Mouse (Mus musculus): ENCODE results near the gene Peg10. TPM values are rescaled to one million over a fixed set of nuclear protein-coding genes. Genes with fewer than 3 reads are reported as not detected.

Gene Peg10
- total RNA-seq (2021): 10 to 100 TPM; 27.9 to 37.8 TPM
- long read RNA-seq, experiment 1, full-length matches to known transcripts: 3 of 4 reads
- long read RNA-seq, experiment 1, partial matches to known transcripts: 0 of 4 reads
- long read RNA-seq, experiment 1, other reads (novel, unspliced or antisense): 1 of 4 reads
- long read RNA-seq, experiment 2: 0 reads

DNA sequence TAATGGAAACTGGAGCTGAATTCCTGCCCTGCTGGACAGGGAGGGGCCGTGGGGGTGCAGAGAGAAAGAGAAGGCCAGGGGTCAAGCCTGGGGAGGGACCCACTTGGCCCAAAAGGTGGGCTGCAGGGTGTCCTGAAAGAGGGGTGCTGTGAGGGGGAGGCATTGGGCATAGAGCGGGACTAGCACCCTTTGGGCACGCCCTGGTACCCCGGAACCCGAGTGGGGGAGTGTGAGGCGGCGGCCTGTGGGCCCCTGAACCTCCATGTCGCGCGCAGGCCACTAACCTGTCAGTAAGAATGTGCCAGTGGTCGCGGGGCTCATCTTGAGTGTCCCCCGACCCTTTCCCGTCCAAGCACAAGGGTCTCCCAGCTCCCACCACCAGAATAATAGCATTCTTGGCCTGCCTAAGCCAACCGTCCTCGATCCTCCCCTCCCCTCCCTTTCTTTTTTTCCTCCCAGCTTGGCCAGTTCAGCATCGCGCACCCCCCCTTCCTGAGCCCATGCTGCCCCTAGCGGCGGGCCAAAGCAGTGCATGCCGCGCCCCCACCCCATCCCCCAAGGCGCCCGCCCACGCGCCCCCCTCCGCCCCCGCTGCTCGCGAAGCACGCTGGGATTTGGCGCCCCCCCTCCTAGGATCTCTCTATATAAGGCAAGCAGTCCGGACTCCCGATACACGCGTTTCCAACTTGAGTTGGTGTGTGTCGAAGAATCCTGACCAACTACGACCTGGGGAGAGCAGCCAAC lies at the start of gene Peg10, which contains the start of gene Sgce:
Peg10 (plus strand) TSS at position 611 of the 744 bp plus-strand sequence.
Sgce (minus strand) TSS at position 512 of the 744 bp plus-strand sequence.
- peak; percentile 88 for DNase-seq

DNA sequence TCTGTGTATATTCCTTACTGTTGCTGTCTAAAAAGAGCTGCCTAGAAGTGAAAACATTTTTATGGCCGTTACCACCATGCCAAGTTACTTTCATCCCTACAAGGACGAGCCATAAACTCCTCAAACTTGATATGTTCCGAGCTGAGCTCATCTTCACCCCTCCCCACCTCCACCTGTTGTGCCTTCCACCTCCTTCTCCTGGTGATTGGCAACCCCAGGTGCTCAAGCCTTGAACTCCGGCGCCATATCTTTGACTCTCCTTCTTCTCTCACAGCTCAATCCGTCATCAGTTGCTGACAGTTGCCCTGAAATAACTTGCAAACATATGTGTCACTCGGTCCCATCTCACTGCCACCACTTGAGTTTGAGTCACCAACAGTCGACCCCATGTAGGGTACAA lies 45.5 kb upstream of the Peg10 start:
- DNase-seq: no peak

DNA sequence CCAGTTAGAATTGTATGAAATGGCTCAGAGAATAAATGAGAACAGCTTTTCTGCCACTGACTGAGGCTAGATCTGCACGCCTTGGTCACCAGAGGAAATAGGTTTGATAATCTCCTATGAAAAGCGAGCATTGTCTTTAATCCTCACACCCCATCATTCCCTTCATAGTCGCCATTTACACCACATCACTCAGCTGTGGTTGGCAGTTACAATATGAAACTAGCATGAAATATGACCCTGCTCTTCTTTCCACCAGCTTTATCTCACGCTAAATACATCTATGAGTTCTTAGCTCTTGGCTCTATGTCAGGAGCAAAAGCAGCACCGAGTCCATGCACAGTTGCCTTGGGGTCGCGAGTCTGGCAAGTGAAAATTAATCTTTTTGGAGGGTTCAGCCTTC lies 43.2 kb upstream of the Peg10 start:
- DNase-seq: no peak

DNA sequence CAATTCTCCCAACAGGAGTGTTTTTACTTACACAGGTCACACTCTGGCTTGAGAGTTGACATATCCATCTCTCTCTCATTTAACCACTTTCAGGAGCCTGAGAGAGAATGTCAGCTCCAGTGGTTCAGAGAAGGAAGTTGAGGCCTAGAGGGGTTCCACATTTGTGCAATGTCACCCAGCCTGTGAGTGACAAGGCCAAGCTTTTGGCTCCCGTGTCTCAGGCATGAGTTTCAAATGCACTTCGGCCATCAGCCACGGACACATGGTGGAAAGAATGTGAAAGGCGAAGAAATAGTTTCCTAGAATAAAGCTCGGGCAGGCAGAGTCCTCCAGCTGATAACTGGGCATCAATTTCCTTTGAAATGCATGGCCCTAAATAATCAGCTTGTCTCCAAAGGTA lies 40.7 kb upstream of the Peg10 start:
- DNase-seq: peak; percentile 18

DNA sequence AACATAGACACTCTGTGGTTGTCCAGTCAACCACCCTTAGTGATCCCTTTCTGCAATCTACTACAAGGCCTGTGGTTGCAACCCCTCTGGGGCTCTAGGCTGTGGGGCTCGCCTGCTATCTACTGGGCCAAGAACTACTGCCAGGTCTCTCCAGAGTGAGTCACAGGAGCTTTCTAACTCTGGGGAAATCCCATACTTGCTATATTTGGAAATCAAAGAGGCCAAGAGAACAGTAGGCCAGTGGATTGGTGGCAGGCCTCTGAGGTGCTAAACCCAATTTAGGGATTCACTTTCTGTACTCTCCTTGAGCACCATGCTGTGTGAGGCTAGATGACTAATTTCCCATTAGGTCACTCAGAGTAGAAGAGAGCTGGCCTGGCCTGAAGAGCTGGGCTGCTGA lies 38.1 kb upstream of the Peg10 start:
- peak; percentile 8 for DNase-seq

DNA sequence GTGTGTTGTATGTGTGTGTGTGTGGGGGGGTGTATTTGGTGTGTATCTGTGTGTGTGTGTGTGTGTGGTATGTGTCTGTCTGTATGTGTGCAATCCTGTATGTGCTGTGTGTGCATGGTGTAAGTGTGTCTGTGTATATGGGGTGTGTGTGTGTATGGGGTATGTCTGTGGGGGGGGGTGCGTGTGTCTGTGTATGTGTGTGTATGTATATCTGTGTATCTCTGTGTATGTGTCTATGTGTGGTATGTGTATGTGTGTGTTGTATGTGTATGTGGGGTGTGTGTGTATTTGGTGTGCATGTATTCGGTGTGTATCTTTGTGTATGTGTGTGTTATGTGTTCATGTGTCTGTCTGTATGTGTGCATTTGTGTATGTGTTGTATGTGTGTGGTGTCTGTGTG lies 30.9 kb upstream of the Peg10 start:
- no peak for DNase-seq

DNA sequence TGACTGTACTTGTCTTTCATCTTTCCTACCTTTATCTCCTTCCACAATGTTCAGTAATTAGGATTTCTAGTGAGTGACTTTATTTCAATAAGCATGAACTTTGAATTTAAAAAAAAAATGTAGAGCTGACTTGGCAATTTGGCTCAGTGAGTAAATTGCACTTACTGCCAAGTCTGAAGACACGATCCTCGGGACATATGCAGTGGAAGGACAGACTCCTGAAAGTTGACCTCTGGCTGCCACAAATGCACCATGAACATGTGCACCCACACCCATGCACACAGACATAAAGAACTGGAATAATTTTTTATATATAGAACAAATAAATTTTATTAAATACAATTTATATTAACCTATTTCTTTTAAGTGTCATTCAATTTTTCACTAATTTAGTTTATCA lies 29.8 kb upstream of the Peg10 start:
- DNase-seq: no peak

DNA sequence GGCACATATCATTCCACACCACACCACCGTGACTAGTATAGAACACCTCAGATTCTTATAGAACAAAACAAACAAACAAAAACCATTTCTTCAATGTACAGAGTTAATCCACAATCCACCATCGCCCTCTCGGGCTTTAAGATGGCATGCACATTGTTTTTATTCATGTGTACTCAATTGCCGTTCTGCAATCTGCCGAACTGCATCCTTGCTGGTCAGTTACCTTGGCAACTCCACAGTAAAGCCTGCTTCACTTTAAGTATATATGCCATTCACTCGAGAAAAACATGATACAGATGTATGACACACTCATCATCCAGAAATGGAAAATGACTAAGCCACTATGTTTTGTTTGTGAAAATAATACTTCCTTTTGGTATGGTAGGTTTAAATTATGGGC lies 25.0 kb upstream of the Peg10 start:
- no peak for DNase-seq

DNA sequence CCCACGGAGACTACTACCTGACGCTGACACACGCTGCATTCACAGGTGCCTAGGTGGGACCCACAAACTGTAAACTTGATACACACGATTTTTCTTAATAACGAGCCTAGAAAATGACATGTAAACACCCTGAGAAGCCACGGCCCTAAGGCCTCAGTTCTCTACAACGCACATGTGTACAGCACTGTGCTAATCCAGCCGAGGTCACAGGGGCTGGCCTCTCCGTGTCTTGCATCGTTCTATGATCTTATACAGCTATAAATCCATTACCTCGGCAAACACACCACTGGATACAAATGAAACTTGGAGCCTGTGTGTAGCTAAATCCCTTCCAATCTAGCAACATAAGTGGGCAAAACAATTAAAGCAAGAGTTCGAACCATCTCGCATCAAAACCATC lies 24.4 kb upstream of the Peg10 start:
- no peak for DNase-seq

DNA sequence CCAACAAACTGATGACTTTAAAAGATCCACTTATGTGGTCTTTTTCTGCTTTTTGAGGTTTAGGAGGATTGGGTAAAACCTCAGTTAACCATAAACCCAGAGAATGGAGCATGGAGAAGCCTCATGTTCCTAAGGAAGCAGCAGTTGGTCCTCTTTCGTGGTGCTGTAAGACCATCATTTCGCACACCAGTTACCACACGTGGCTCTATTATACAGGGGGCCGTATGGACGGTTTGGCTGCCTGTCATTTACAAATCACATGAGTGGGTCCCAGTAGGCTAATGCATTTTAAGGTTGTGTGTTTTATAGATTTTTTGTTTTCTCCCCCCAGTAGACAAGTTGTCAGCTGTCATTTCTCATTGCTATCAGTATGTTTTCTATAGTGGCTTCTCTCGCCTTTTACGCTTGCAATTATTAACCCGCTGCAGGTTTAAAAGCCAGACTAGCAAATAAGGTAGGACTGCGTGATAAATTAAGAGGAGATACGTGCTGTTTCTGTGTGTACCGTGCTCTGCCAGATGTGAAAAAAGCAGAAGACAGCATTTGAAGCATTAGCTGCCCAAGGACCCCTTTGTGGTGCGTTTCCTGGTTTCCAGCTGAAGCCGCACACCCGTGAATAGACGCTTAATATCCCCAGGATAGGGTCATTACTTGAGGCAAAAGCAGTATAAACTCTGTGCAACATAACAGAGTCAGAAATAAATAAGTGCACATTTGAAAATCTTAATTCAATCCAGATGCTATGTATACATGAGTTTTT lies 22.9 kb upstream of the Peg10 start:
- no peak for DNase-seq

DNA sequence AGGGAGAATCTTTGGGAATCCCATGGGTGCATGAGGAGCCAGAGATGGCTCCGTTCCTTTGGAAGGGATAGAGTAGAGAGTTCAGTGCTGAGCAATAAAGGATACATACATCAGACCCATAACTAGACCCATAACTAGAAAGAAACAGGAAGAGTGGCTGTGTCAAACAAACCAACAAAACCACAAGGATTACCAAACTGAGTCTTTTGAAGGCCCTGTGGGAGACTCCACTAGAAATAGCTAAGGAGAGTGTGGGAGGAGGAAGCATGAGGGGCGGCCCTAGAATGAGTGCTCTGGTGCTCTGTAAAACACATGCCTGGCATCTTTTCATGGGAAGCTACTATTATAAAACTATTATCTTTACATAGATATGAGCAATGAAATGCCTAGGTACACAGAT lies 18.8 kb upstream of the Peg10 start:
- no peak for DNase-seq

DNA sequence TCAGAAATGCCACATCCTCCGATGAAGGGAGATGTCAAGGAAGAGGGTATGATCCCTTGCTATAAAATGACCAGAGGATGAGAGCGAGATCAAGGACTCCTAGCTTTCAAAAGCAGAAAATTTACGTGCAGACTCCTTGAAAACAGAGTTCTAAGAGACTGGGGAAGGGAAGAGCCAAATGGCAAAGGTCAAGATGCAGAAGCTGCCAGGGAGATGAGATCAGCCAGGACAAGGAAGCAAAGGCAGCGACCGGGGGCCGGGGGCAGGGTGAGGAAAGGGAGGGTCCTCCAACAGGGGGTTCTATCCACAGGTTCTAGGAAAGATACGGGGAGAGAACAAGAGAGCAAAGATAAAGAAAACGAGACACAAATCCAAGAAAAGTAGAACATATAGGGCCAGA lies 15.4 kb upstream of the Peg10 start:
- DNase-seq: no peak

DNA sequence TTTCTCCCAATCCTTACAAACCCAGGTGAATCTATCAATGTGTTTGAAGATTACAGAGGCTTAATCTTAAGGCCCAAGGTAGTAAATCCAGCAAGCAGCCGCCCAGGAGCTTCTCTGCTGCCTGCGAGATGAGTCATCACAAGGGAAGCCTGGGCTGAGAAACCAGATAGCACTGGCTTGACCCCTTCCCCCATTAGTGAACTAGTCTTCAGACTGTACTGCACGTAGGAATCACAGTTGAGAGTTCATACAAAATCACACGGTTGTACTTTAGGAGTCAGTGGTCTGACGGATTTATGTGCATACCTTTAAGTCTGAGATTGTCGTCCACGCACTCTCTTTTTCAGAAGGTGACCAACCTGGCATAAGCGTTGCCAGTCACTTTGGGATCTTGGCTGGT lies 13.9 kb upstream of the Peg10 start:
- DNase-seq: no peak

DNA sequence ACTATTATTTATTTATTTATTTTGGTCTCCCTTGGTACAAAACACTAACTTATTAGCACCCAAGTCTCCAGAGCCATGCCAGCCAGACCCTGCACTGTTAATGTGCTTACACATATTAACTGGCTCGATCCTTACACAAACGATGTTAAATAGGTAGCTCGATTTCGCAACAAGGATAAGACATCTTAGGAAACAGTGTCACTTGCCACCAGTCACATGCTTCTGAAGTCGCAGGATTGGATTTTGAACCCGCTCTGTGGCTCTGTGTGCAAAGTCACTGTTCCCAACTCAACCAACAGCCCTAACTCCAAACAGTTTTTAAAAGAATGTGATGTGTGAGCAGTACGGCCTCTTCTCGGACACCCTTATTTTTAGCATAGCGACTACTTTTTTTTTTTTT lies 10.7 kb upstream of the Peg10 start:
- DNase-seq: no peak

DNA sequence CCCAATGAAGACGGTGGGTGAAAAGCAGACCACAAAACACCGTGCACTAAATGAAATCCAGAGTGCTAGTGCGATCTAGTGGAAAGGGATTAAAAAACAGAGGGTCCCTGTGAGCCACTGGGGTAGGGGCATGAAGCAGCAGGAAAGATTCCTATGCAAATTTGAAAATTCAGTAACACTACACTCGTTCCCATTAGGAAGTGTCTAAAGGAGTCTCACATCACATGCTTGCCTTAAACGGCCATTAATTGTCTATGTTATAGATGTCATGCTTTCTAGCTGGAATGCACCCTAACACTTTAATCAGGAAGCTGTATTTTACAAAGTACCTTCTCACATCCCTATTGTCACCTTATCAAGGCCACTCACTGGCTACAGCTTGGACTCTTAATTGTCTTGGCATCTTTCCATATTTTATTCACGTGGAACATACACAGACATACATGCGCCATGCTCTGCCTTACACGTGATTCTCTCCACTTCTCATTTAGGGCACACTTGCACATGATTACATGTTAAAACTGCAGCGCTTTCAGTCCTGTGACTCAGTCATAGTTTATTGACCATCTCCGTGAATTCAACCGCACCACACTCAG lies 9.0 kb upstream of the Peg10 start:
- no peak for DNase-seq

DNA sequence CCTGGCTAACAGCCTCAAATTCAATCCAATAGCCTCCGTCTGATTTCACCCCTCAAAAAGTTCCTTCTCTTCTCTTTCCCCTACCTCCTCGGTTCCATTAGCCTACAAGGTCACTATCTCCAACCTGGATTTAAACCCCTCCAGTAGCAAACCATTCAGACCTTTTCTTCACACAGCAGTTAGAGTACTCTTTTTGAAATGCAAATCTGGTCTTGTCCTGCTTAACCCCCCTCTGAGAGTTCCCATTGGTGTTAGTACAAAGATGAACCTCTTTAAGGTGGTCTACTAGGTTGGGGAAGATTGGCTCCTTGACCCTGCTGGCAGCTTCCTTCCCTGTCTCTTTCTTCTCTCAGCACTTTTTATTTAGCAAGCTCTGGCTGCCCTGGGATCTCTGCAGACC lies 8.4 kb upstream of the Peg10 start:
- DNase-seq: no peak

DNA sequence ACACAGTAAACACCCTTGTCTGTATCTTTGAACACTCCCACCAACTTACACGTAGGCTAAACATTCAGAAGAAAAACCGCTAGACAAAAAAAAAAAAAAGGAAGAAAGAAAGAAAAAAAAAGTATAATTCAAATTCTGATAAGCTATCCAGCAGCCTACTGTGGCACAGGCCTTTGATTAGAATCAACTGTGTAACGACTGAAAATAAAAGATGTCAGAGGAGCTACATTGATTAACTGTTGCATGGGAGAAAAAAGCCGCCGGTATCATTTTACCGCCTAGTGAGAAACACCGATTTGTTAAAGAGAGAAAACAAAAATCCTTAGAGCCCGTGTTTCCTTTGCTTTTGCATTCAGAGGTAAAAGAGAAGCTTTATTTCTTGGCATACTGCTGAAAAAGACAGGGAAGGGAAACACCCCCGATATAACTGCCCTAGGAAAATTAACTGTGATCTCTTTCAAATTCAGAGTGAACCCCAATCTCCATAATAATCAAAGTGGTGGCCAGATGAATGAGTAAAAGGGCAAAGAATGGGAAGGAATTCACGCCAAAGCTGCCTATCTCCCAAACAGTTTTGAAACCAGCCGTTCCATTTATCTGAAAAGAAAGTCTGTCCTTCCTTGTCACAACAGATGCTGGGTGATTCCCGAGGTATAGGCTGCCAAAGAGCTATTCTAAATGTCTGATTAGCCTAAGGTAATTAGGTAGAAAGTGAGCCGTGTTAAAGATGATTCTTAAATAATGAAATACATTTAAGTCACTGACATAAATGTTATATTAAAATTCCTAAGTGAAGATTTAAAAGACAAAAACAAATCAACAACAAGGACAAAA lies 7.4 kb upstream of the Peg10 start:
- DNase-seq: no peak

DNA sequence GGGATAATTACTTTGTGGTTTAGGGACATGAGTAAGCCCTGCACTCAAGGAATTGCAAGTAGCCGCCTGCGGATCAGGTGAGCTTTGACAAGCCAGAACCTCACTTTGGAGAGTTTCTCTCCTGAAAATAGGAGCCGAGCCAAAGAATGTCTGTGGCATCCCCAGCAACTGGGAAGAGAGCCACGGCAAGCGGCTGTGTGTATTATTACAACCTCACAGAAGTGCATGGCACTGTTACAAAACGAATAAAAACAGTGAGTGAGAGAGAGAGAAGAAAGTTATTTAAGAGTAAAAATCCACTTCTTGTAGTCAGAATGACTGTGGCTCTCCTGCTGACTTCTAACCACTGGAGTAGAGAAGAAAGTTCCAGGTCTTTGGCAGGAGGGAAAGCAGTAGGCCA lies 6.6 kb upstream of the Peg10 start:
- DNase-seq: peak; percentile 56

DNA sequence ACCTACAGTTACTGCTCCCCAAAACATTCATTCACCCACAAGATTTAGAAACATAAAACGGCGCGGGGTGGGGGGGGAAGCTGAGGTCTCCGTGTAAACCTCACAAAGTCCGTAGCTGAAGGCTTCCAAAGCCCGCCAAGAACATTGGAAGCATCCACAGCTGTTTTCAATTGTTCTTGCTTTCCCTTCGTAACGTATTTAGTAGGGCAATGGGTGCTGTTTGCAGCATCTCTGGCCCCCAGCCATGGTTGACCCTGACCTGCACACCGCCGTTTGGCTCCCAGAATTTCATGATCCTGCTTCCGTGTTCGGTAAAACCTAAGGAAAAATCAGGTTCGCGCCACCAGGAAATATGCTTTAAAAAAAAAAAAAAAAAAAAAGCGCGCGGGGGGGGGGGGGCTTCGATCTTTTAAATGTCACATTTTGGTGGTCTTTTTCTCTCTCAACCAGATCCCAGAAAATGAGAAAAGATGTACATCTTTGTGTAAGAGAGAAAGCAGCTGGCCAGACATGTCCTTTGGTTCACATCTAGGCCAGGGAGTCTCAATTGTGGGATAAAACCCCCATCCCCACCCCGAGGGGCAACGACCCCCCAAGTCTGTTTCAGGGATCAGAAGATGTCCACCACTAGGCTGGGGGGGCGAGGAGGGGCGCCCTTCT lies 940 bp upstream of the Peg10 start:
- peak; percentile 21 for DNase-seq

DNA sequence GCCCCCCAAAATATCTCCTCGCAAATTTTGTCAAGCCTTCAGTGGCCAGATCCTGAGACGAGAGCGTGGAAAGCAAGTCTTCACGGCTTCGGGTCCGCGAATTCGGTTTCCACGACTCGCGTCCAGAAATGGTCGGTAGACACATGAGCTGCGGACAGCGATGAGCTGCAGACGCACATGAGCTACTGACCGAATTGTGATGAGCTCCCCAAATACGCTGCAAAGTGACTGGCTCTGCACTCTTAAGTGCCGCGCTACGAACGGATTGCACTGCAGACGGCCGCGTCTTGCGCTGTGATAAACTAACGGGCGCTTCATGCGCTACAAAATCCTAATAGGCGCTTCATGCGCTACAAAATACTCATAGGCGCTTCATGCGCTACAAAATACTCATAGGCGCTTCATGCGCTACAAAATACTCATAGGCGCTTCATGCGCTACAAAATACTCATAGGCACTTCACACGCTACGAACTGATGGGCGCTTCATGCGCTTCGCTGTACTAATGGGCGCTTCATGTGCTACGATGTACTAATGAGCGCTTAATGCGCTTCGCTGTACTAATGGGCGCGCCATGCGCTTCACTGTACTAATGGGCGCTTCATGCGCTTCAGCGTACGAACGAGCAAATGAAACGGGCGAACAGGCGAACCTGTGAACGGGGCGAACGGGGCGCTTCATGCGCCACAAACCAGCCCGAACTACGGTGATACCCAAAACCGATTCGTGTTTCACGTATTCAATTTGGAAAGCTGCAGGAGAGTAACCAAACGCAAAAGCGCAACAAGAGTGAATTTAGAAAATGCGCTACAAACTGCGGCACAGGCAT lies 785 bp downstream of the Peg10 start:
- peak; percentile 19 for DNase-seq

DNA sequence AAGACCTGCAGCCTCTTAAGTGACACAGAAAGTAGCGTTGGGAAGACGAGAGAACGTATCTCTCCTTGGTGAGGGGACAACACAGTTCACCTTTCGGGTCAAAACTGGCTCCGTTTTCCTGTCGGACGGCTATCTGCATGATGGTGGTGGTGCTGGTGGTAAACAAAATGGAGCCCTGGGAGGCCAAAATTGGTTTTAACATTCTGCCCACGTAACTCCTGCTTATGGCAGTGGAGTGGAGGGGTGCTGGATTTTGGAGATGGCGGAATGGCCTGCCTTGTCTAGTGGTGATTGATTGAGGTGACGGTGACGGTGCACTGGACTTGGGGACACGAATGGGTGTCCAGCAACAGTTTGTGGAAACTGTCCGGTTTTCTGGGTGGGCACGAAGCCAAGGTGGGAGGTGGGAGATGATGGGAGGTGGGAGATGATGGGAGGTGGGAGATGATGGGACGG lies 1.4 kb downstream of the Peg10 start:
- DNase-seq: peak; percentile 48

Data from gastrocnemius, postnatal 10 days (tissue).